Mouse (Mus musculus): ENCODE results near the gene Apc2. TPM values are rescaled to one million over a fixed set of nuclear protein-coding genes. Genes with fewer than 3 reads are reported as not detected.
A peak's percentile ranks its signal among the peaks of the same experiment; 100 is the strongest.

Apc2 gene
- total and polyA plus RNA-seq, 3 experiments, result 2.3 to 2.6 (median 2.4) TPM

- Histone ChIP-seq H3K9ac (ENCODE audit: low read depth, low read length) (no peak overlapping the region), H3K4me1 (ENCODE audit: control insufficient read depth, insufficient read depth, low read length) (peaks cover 5% of the 10 kb centered on the region), H3K4me3 (no peak overlapping the region), H3K36me3 (ENCODE audit: control insufficient read depth, insufficient read depth, low read length) (no peaks in the 10 kb centered on the region), H3K79me2 (replicated peaks; ENCODE audit: control insufficient read depth, insufficient read depth, low read length) (no peaks in the 10 kb centered on the region), H3K27ac (no peak overlapping the region), H3K27me3 (ENCODE audit: control insufficient read depth, insufficient read depth, low read length) (no peaks in the 10 kb centered on the region; the same call in 1 of the 2 replicates)
- intact Hi-C loops (cut with DNase I), result loop anchor here (10.0 kb wide), 1 partner anchor 256 kb away; no protein-coding TSS in a partner anchor
- DNase-seq, result peak; percentile 50 to 54
- TF ChIP-seq EP300 (IDR thresholded peaks at IDR 0.05; ENCODE audit: insufficient read depth, low read depth, low read length), result no peak
- TF ChIP-seq CTCF (IDR thresholded peaks at IDR 0.05), result no peak
- no peak for TF ChIP-seq POLR2A (IDR thresholded peaks at IDR 0.05; ENCODE audit: insufficient read depth, low read depth, low read length)
- 10% methylated on average over 26 of the region's 26 CpGs for WGBS
Measured at GRCm38 (mm10) chr10:80298571-80299281, 2.9 kb downstream of the Apc2 start.

- intact Hi-C loops (cut with DNase I), result loop anchor here (10.0 kb wide), 1 partner anchor 256 kb away; no protein-coding TSS in a partner anchor
- TF ChIP-seq POLR2A (IDR thresholded peaks at IDR 0.05; ENCODE audit: insufficient read depth, low read depth, low read length), result no peak
- no peak for TF ChIP-seq CTCF (IDR thresholded peaks at IDR 0.05)
- TF ChIP-seq EP300 (IDR thresholded peaks at IDR 0.05; ENCODE audit: insufficient read depth, low read depth, low read length), result no peak
- H3K4me3 ChIP-seq, result no peak overlapping the region
- 25% methylated on average over 15 of the region's 15 CpGs for WGBS
- peaks cover 5% of the 10 kb centered on the region for H3K4me1 ChIP-seq (ENCODE audit: control insufficient read depth, insufficient read depth, low read length)
- H3K27ac ChIP-seq, result no peak overlapping the region
- H3K27me3 ChIP-seq (ENCODE audit: control insufficient read depth, insufficient read depth, low read length), result no peaks in the 10 kb centered on the region; the same call in 1 of the 2 replicates
- H3K9ac ChIP-seq (ENCODE audit: low read depth, low read length), result no peak overlapping the region
- DNase-seq, result no peak
- H3K79me2 ChIP-seq (replicated peaks; ENCODE audit: control insufficient read depth, insufficient read depth, low read length), result no peaks in the 10 kb centered on the region
- H3K36me3 ChIP-seq (ENCODE audit: control insufficient read depth, insufficient read depth, low read length), result no peaks in the 10 kb centered on the region
Measured at GRCm38 (mm10) chr10:80299301-80299700, 3.5 kb downstream of the Apc2 start.

GRCm38 (mm10) chr10:80299824-80300223, 4.0 kb downstream of the Apc2 start:
- intact Hi-C loops (cut with DNase I), result loop anchor here (10.0 kb wide), 1 partner anchor 255 kb away; no protein-coding TSS in a partner anchor
- 54% methylated on average over 10 of the region's 10 CpGs for WGBS
- no peaks in the 10 kb centered on the region for H3K79me2 ChIP-seq (replicated peaks; ENCODE audit: control insufficient read depth, insufficient read depth, low read length)

GRCm38 (mm10) chr10:80300672-80301181, 5.0 kb downstream of the Apc2 start:
- DNase-seq, result no peak
- 49% methylated on average over 11 of the region's 11 CpGs for WGBS
- no peak overlapping the region for H3K4me3 ChIP-seq
- intact Hi-C loops (cut with DNase I), result no loop called here
- no peaks in the 10 kb centered on the region for H3K36me3 ChIP-seq (ENCODE audit: control insufficient read depth, insufficient read depth, low read length)
- peaks cover 5% of the 10 kb centered on the region for H3K4me1 ChIP-seq (ENCODE audit: control insufficient read depth, insufficient read depth, low read length)
- TF ChIP-seq EP300 (IDR thresholded peaks at IDR 0.05; ENCODE audit: insufficient read depth, low read depth, low read length) (no peak), POLR2A (IDR thresholded peaks at IDR 0.05; ENCODE audit: insufficient read depth, low read depth, low read length) (no peak), CTCF (IDR thresholded peaks at IDR 0.05) (no peak)
- H3K79me2 ChIP-seq (replicated peaks; ENCODE audit: control insufficient read depth, insufficient read depth, low read length), result no peaks in the 10 kb centered on the region
- peaks cover 3% of the 10 kb centered on the region; the same call in 1 of the 2 replicates for H3K27me3 ChIP-seq (ENCODE audit: control insufficient read depth, insufficient read depth, low read length)
- no peak overlapping the region for H3K27ac ChIP-seq
- no peak overlapping the region for H3K9ac ChIP-seq (ENCODE audit: low read depth, low read length)

More at GRCm38 (mm10) chr10:80299824-80300223, 4.0 kb downstream of the Apc2 start:
- no peak overlapping the region for H3K9ac ChIP-seq (ENCODE audit: low read depth, low read length)
- no peak overlapping the region for H3K4me3 ChIP-seq
- H3K36me3 ChIP-seq (ENCODE audit: control insufficient read depth, insufficient read depth, low read length), result no peaks in the 10 kb centered on the region
- no peak overlapping the region for H3K27ac ChIP-seq
- DNase-seq, result no peak
- peaks cover 2% of the 10 kb centered on the region; the same call in 1 of the 2 replicates for H3K27me3 ChIP-seq (ENCODE audit: control insufficient read depth, insufficient read depth, low read length)
- TF ChIP-seq EP300 (IDR thresholded peaks at IDR 0.05; ENCODE audit: insufficient read depth, low read depth, low read length) (no peak), CTCF (IDR thresholded peaks at IDR 0.05) (no peak), POLR2A (IDR thresholded peaks at IDR 0.05; ENCODE audit: insufficient read depth, low read depth, low read length) (no peak)
- H3K4me1 ChIP-seq (ENCODE audit: control insufficient read depth, insufficient read depth, low read length), result peaks cover 5% of the 10 kb centered on the region

GRCm38 (mm10) chr10:80301256-80302081, 5.7 kb downstream of the Apc2 start:
- 73% methylated on average over 9 of the region's 10 CpGs for WGBS
- peaks cover 5% of the 10 kb centered on the region for H3K4me1 ChIP-seq (ENCODE audit: control insufficient read depth, insufficient read depth, low read length)
- H3K79me2 ChIP-seq (replicated peaks; ENCODE audit: control insufficient read depth, insufficient read depth, low read length), result no peaks in the 10 kb centered on the region
- H3K36me3 ChIP-seq (ENCODE audit: control insufficient read depth, insufficient read depth, low read length), result no peaks in the 10 kb centered on the region
- no peak for TF ChIP-seq CTCF (IDR thresholded peaks at IDR 0.05)
- TF ChIP-seq POLR2A (IDR thresholded peaks at IDR 0.05; ENCODE audit: insufficient read depth, low read depth, low read length), result no peak
- TF ChIP-seq EP300 (IDR thresholded peaks at IDR 0.05; ENCODE audit: insufficient read depth, low read depth, low read length), result no peak
- H3K27me3 ChIP-seq (ENCODE audit: control insufficient read depth, insufficient read depth, low read length), result peaks cover 3% of the 10 kb centered on the region; the same call in 1 of the 2 replicates
- H3K9ac ChIP-seq (ENCODE audit: low read depth, low read length), result no peak overlapping the region
- intact Hi-C loops (cut with DNase I), result no loop called here
- H3K27ac ChIP-seq, result peak overlapping the region; percentile 54
- H3K4me3 ChIP-seq, result no peak overlapping the region
- DNase-seq, result no peak
